Mouse (Mus musculus): ENCODE results near the gene Chst2.

Gene Chst2

DNA sequence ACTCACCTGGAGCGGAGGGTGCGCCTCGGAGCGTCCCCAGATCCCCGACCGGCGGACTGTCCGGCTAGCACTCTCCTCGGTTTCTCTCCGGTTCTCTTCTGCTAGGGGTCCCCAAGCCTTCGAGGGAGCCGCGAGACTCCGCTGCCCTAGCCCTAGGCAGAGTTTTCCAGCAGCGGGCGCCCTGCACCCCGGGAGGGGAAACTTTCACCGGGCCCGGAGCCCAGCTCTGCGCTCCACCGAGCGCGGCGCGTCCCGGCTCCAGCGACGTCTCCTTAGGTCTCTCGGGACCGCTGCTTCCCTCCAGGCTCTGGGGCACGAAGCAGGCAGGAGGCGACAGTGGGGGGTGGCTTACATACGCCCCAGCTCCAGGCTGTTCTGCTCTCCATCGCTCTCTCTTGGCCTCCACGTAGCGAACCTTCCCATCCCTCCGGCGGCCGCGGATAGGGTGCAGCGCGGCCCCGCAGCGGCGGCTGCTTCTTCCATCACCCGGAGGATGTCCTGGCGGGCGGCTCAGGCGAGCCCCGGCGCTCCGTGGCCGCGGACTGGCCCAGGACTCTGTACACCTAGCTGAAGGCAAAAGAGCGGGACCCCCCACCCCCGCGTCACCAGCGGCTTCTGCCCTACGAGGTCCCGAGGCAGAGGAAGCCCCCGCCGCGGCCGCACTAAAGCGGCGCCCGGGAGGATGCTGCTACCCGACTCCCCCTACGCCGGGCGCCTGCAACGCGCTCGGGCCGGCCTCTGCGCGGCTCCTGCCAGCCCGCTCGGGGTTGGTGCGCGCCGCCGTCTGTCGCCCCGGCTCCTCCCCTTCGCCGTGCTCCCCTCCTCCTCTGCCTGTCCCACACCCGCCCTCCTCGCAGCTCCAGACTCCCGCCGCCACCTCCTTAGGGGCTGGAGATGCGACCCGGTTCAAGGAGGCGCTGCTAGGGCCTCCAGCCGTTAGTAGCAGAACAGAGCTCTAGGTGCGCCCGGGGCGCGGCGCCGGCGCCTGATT lies at the start of gene Chst2:
TSS of gene Chst2 (minus strand) at position 152 of the 991 bp plus-strand sequence.
- peak; percentile 89 for DNase-seq

DNA sequence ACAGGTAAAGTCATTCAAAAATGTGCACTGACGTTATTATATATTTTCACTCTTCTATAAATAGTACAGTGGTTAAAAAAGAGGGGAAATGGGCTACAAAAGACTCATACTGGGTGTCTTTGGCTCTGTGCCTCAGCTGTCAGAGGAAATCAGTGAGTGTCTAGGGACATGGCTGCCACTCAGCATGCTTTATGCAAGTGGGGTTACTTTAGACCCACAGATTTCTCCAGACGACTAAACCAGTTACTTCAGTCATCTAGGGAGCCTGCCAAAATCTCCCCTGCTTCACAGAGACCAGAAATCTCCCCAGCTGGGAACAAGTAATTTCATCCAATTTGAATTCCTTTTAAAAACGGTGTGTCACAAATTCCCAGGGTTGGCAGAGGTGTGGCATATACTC lies 45.4 kb upstream of the Chst2 start:
- DNase-seq = no peak

DNA sequence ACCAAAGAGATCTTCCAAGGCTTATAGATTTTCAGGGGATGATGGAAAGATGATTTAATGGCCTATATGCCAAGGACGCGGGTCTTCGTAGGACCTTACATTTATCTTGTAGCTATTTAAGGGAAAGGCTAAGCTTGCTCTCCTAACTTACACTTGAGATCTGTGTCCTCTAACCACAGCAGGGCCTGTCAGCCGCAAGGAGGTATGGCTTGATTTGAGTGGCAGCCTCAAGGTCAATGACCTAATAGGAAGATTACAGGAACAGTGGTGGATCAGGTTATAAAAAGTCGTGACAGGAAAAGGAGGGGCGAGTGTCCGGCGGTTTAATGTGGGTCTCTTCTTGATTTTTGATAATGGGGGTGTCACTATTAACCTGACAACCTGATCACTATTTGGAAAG lies 44.1 kb upstream of the Chst2 start:
- no peak for DNase-seq

DNA sequence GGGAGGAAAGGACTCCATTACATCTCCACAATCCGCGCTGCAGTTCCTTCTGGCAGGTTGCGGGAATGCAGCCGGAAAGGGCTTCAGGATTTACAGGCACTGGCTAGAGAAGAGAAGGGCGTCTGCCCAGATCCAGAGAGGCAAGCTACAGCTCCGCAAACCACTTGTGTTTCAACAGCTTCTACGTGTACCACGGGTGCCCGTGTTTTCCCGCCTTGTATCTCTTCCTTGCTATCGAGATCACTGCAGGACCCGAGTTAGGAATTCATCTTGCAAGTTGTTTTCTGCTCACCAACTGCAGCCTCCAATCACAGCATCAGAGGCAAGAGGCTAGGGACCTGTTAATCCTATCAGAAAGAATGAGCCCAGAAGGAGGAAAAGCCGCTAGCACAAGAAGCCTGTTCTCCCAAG lies 35.8 kb upstream of the Chst2 start:
- DNase-seq = peak; percentile 46

DNA sequence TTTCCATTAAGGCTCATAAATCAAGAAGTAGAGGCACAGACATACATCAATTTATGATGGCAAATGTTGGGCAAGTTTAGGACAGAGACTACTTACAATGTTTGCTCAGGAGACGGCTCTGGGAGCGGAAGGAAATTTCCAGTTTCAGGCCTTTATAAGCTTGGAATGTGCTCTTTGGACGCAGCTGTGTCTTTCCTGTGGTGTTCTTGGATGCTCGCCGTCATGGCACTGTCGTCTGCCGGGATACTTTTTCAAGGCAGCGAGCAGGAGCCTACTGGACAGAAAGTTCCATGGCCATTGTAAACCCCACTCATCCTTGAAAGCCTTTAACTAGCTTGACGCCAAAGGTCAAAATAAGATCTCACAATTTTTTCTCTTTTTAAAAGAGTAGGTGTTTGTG lies 31.4 kb upstream of the Chst2 start:
- no peak for DNase-seq

DNA sequence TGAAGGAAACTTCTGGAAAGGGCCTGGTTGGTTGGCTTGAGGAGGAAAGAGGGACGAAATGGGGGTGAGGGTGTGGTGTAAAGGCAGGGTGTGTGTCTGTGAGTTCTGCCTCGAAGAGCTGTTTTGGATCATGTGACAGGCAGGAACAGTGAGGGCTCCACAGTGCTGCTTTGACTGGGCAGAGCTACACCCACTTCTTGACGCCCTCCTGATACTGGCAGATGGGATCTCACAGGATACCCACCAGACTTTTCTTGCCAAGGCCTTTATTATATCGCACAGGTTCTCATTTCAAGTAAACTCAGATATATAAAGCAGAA lies 29.7 kb upstream of the Chst2 start:
- no peak for DNase-seq

DNA sequence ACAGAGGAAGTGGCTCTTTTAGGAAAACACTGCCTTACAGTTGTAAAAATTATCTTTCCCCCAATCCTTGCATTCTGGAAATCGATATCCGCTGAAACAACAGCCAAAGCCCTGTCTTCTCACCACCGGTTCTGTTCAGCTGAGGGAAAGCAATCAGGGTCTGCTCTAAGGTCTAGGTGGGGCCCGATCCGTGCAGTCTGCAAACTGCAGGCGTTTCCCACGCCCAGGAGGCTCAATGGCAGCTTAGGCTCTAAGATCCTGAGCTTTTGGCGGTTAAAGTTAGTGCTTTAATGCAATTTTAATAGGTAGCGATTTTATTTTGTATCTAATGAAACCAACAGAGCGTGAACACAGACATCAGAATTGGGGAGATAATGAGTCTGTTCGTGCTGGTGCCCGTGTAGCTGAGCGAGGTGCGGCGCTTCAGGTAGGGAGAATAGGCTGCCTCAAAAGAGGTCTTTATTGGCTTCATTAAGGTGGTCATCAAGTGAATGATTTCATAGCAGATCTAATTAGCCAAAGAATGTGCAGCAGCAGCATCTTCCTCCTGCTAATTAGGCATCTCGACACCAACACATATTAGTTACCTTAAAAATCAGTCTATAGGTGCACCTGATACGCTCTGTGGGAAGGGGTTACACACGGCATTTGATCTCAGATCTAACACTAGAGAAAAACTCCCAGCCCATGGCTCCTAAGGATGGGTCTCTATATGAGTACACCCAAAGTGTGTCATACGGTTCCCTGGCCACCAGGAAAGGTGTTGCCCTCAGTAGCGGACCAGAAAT lies 29.2 kb upstream of the Chst2 start:
- DNase-seq = no peak

DNA sequence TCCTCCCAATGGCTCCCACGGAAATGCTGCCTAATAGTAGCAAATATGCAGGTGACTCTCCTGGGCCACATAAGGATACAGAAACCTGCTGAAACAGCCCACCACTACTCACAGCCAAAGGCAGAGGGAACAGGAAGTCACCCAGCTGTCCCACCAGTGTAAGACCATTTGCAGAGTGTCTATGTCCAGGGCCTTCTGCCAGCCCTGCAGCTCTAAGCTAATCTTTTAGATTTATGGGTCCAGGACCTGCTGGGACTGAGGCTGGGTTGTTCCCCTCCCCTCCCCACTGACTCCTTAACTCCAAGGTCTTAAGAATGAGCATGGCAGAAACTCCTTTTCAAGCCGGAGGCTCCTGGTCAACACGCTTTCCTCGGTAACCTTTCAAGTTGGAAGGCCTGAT lies 21.8 kb upstream of the Chst2 start:
- no peak for DNase-seq

DNA sequence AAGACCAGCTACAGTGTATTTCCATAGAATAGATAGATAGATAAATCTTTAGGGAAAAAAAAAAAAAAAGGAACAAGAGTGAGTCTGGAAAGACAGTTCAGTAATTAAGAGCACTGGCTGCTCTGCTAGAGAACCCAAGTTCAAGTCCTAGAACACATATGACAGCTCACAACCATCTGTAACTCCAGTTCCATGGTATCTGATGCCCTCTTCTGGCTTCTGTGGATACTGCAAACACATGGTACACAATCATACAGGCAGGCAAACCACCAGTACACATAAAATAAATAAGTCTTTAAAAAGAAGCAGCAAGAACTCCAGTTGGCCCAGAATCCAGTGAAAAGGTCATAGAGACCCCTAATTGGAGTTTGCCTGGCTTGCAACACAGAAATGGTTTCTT lies 7.4 kb upstream of the Chst2 start:
- DNase-seq = no peak

DNA sequence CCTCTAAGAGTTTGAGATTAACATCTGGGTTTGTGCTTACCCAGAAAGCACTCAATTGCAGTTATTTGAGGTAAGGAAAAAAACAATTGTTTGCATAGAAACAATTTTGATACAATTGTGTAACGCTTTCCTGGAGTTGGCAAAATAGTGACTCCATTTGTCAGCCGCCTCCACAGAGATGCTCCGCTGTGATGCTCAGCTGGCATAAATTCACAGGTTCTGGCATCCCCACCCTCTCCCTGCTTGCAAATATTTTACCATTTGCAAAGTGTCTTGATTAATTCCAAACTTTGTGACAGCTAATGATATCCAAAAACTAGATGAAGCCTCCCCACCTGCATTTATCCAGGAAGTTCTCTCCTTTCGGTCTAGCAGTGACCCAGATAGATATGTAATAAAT lies 5.5 kb upstream of the Chst2 start:
- no peak for DNase-seq

DNA sequence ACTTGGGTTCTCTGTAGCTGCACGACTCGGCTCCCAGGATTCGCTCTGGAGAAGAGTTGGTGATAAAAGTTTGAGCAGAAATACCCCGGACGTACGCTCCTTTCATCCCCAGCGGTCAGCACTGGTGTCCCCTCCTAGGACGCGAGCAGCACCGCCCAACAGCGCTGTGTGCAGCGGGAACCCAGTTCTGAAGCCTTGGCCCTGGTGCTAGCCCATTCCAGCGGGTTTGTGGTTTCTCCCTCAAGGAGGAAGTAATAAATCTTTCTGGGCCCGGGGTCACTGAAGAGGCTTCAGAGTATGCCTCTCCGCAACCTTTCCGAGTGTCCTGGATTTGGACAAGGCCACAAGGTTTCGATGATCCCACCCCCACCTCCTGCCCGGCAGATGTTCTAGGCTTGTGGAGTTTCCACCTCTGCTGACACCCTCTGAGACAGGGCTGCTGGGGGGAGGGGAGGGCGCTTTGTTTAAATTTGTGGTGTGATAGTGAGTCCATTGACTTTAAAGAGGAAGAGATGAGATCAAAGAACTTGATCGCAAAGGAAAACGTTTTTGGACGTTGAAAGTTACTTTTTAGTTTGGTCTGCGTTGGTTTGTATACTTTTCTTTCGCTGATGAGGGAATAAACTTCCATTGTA lies 1.2 kb upstream of the Chst2 start:
- DNase-seq = no peak

DNA sequence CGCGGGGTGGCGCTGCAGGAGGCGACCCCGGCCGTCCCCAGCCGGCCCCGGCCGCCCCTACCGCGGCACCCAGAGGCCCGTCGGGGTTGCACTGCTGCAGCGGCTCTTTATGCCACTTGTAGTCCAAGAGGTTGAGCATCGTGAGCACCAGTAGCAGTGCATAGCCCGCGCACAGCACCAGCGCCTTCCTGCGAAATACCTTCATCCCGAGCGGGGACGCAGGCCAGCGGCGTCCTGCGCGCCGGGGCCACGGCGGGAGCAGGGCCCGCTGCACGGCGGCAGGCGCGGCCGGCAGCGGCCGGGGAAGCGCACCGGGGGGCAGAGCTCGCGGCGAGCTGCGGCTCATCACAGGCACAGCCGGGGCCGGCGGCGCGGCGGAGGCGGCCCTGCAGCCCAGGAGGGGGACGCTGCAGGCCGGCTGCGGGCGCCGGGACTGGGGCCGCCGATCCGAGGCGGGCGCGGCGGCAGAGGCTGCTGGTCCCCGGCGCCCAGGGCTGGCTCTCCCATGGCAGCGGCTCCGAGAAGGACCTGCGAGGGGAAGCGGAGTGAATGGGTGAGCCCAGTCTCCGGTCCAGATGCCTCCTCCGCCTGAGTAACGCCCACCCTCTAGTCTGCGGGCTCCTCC lies 464 bp downstream of the Chst2 start:
- DNase-seq = peak; percentile 29

DNA sequence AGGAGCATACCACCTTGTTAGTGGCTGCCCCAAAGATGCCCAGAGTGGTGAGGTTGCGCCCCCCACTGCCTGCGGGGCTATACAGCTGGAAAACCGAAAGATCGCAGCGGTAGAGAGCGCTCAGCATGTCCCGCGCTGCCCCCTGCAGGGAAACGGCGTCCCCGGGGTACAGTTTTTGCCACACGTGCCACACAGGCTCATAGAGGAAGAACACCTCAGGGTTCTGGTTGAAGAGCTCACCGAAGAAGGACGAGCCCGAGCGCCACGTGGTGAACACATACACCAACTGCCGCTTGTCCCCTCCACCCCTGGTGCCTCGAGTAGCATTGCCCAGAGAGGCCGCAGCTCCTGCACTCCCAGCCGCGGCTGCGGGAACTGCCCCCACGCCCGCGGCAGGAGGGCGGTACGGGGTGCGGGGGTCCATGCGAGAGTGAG lies 994 bp downstream of the Chst2 start:
- peak; percentile 89 for DNase-seq

DNA sequence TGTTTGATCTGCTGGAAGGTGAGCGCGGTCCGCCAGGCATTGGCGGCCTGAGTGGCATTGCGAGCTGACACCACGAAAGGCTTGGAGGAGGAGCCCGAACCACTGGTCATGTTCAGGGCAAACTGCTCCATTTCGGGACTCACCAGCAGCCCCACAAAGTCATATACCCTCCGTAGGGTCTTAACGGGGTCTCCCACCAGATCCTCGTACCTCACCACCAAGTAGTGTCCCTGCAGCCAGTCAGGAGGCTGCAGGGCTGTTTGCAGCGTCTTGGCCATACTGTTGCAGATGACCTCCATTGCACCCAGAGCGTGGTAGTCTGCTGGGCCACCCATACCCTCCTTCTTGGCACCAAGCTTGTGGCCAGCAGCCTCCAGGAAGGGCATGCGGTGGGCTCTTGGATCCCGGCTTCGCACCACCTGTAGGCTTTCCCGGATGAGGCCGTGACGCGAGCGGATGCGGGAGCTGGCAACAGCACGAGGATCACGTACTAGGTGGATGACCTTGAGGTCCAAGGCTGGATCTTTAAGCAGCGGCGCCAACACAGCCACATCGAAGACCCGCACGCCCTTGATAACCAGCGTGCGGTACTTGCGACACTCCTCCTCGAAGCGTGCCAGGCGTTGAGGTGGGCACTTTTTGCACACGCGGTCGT lies 1.6 kb downstream of the Chst2 start:
- peak; percentile 18 for DNase-seq

DNA sequence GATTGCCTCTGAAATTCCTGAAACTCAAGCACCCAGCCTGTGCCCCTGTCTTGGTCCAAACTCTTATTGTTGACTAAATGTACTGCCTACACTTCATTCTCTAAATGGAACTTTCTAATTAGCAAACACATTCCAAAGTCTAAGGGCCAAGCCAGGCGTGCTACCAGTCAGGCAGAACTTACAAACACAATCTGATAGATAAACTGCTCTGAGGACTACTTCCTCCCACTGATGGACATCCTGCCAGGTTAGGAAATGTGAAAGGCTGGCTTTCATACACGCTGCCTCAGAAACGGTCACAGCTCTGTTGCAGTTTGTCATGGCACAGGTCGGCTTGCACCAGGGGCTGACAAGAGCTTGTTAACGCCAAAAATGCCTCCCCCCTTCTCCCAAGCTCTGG lies 4.8 kb downstream of the Chst2 start:
- no peak for DNase-seq

DNA sequence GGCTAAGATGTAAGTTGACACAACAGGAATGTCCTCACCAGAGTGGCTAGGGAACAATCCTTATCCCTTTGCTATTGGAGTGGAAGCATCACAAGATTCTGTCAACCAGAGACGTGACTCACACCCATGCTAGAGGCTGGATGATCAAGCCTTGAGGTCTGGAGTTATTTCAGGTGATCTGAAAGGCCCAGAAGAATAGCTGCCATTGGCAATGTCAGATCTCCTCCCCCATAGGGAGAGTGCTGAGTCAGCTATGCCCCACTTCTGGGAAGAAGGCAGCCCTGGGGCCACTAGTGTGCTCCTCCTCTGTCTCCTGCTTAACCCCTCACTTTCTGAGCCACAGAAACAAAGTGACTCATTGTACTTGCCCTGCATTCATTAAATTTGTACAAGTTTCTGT lies 14.5 kb downstream of the Chst2 start:
- DNase-seq = no peak

DNA sequence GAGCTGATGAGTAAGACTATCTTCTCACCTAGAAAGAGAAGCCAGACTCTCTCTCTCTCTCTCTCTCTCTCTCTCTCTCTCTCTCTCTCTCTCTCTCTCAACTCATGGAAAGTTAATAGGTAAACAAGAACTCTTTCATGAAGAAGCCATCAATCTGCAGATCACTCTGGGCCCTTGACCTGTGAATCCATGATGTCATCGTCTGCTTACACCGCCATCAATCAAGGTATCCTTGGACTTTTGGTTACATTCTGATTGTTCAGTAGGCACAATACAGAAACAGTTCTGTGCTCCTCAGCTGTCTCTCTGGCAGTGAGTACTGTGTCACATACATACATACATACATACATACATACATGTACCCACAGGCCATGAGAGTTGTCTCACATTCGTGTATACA lies 16.6 kb downstream of the Chst2 start:
- no peak for DNase-seq

DNA sequence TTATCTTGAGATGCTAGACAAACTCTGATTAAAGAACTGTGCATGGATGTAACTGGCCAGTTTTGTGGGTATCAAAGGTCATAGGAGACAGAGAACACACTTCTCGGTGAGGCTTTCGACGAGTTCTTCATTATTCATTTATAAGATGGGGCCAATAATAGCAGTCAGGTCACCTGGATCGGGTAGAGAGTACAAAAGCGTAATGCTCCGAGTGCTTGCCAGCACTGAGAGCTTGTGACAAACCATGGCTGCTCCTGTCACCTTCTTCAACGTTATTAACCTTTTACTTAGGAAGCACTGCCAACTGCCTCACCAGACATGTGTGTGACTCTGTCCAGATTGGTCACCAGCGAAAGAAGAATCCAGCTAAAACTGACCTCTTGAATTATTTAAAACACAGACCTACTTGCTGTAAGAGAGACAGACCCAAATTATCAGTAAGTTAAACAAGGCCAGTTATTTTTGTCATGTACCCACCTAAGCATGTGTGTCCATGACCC lies 18.6 kb downstream of the Chst2 start:
- no peak for DNase-seq

DNA sequence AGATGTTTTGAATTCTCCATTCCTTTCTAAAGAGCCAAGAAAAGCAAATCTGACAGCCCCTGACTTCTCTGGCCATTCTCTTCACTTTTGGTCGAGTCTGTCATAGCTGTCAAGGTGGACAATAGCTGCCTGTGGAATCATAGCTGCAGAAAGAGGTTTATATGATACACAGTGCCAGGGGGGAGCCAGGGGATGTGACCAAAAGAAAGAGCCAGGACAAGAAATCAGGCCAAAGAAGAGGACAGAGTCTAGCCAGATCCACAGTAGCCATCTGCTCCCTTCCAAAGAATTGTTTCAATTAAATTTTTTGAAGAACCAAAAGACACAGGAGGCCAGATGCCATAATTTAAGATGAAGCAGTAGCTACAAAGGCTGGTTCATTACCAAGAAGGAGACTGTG lies 30.6 kb downstream of the Chst2 start:
- DNase-seq = no peak

DNA sequence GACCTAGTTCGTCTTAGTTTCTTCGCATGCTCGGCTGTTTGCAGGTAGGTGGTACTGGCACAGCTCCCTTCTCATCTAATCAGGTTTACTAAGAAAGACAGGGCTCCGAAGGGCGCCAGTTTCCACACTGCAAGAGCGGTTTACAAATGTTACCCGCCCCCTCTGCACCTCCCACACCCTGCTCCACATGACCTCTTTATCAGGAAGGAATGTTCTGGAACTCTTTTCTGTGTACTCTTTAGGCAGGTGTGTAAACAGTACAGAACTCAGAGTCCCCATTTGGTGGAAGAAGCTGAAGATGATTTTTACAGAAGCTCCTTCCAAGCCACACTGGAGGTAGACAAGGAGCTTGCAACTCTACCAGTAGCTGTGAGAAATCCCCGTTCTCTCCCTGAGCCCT lies 31.2 kb downstream of the Chst2 start:
- no peak for DNase-seq

DNA sequence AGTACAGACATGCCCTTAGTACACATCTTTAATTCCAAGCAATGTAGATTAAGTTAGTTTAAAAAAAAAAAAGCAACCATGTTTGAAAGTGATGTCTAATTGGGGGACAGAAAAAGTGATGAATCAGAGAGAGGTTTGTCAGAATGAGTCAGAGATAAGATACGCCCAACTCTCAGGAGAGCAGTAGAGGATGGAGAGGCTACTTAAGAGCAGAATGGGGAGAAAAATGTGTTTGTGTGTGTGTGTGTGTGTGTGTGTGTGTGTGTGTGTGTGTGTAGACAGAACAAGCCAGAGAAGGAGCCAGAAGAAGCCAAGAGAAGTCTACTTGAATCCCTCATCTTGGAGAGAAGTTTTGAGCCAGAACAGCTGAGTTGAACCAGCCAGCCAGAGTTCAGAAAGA lies 32.8 kb downstream of the Chst2 start:
- no peak for DNase-seq

DNA sequence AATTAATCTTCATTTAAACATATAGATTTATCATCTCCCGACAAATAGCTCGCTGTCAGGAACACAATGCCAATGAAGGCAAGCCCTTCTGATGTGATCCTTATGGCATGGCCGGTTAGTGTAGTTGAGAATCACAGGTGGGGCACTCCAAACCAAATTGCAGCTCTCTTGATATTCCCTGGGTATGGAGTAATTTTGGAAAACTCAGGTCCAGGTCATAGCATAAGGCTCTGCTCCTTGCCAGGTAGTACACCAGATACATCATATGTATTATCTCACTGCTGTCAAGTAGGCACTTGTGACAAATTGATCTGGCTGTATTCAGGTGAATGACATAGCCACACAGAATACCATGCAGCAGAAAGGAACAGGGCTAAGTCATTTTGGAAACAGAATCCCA lies 40.6 kb downstream of the Chst2 start:
- no peak for DNase-seq
